Mouse (Mus musculus) heart, embryonic 14.5 days (tissue): ENCODE results near the gene Trim71. TPM values are rescaled to one million over a fixed set of nuclear protein-coding genes. Genes with fewer than 3 reads are reported as not detected.
"Not testable (repeated sequence)": the region's sequence is repeated elsewhere in the genome, so short reads cannot be mapped to it uniquely, and the experiment has no call there.

ENCODE experiments used
- ATAC-seq: fragments of 200-750 bp; cut with Nextera tagmentation; 2 replicates; pipeline ENCODE4 v1.8.0; 2017; ENCODE audit warnings: low read depth, moderate TSS enrichment; ENCODE audit not compliant: insufficient number of reproducible peaks, insufficient read depth, low FRiP score
- H3K27ac ChIP-seq, 2 experiments: fragments of 200-500 bp in 1 of 2; fragments of 300-500 bp in 1 of 2; sonication (generic) in 1 of 2; replicated peaks in 1 of 2; 2 replicates each; pipeline ENCODE4 v1.5.1; 2012 to 2014; ENCODE audit warnings: low read depth in 2 of 2, low read length in 2 of 2, control low read depth in 1 of 2, mild to moderate bottlenecking in 1 of 2, mixed read lengths in 1 of 2; ENCODE audit not compliant: control insufficient read depth in 1 of 2, insufficient read depth in 1 of 2
- H3K27me3 ChIP-seq: fragments of 300-500 bp; sonication (generic); 2 replicates; pipeline ENCODE4 v1.6.1; 2014; ENCODE audit warnings: mild to moderate bottlenecking, low read length, control low read depth; ENCODE audit not compliant: control insufficient read depth, insufficient read depth
- H3K36me3 ChIP-seq: fragments of 300-500 bp; sonication (generic); 2 replicates; pipeline ENCODE4 v1.6.1; 2014; ENCODE audit warnings: mild to moderate bottlenecking, control low read depth, low read length, mixed read lengths; ENCODE audit not compliant: control insufficient read depth, insufficient read depth
- H3K4me1 ChIP-seq, 2 experiments: fragments of 200-500 bp in 1 of 2; fragments of 300-500 bp in 1 of 2; sonication (generic) in 1 of 2; 2 replicates each; pipeline ENCODE4 v1.6.1; 2012 to 2014; ENCODE audit warnings: low read length in 2 of 2, control low read depth in 1 of 2, mixed read lengths in 1 of 2; ENCODE audit not compliant: control insufficient read depth in 2 of 2, insufficient read depth in 2 of 2
- H3K4me2 ChIP-seq: fragments of 300-500 bp; sonication (generic); 2 replicates; pipeline ENCODE4 v1.6.1; 2014; ENCODE audit warnings: mild to moderate bottlenecking, low read length
- H3K4me3 ChIP-seq, 2 experiments: fragments of 200-500 bp in 1 of 2; fragments of 300-500 bp in 1 of 2; sonication (generic) in 1 of 2; 2 replicates each; pipeline ENCODE4 v1.5.1; 2012 to 2014; ENCODE audit warnings: low read length in 2 of 2, mild to moderate bottlenecking in 2 of 2, control low read depth in 1 of 2, low read depth in 1 of 2, moderate library complexity in 1 of 2; ENCODE audit not compliant: control insufficient read depth in 1 of 2, insufficient read depth in 1 of 2
- H3K9ac ChIP-seq: fragments of 300-500 bp; sonication (generic); 2 replicates; pipeline ENCODE4 v1.6.1; 2014; ENCODE audit warnings: mild to moderate bottlenecking, low read length
- H3K9me3 ChIP-seq: fragments of 300-500 bp; sonication (generic); 2 replicates; pipeline ENCODE4 v1.6.1; 2016; ENCODE audit warnings: low read length, control low read depth; ENCODE audit not compliant: control insufficient read depth
- WGBS: fragments of 180-500 bp; shearing (Covaris S2); extraction: QIAGEN DNeasy Blood & Tissue Kit; methylation state at CpG from one replicate; pipeline ENCODE4 v1.1.7; 2014; 5-methylcytosine and 5-hydroxymethylcytosine counted together
- polyA plus RNA-seq: library from polyadenylated mRNA; unstranded; fragments of >200 nt; fragmentation: Nextera tagmentation; extraction: Ambion mirVana; gene quantifications from 2 replicates; pipeline ENCODE4 v1.2.1, GENCODE M21; 2014

The Trim71 gene
- polyA plus RNA-seq, 1 experiment from 2014 or later, result not detected

DNA sequence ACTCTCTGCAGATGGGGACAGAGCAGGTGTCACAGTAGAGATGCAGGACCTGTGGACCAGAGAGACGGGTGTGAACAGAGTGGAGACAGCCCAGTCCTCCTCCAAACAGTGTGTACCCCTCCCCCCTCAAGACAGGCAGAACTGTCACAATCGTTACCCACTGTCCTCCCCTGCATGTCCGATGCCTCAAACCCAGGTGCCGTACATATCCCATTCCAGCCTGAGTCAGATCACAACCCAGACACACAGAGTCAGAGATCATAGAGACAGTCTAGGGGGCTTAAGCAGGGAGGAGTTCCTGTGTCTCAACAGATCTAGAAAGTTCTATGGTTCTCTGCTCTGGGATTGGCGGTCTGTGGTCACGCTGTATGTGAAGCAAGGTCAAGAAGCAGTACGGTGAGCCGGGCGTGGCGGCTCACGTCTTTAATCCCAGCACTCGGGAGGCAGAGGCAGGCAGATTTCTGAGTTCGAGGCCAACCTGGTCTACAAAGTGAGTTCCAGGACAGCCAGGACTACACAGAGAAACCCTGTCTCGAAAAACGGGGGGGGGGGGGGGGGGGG, 39.0 kb downstream of the Trim71 start:
- H3K36me3 ChIP-seq, result no peaks in the 10 kb centered on the region
- 0 out of 2 replicates have a peak, but pooled peaks have one; percentile 32 for ATAC-seq
- H3K4me3 ChIP-seq, result no peak overlapping the region
- H3K9ac ChIP-seq, result no peak overlapping the region
- H3K4me1 ChIP-seq, result peaks cover 25 to 33% of the 10 kb centered on the region in 2 experiments
- 92% methylated on average over 13 of the region's 15 CpGs for WGBS
- no peak overlapping the region for H3K27ac ChIP-seq
- no peaks in the 10 kb centered on the region for H3K27me3 ChIP-seq
- H3K9me3 ChIP-seq, result no peaks in the 10 kb centered on the region
- H3K4me2 ChIP-seq, result no peak overlapping the region

DNA sequence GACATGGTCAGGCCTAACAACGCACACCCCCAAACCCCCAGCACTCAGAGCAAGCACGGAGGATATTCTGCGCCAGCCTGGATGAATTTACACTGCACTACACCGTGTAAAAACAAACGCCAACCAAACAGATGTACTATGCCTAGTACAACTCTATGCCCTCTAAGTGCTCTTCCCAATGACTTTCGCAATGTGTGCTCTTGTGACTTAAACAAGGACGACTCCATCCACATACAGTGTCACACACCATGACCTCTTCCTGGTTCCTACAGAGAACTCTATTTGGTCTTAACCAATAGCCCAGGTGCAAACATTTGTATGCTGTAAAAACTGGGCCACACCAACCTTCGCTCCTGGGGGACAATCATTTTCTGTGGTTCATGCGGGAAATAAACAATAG, 41.7 kb downstream of the Trim71 start:
- no peak for ATAC-seq
- Histone ChIP-seq H3K9me3 (no peaks in the 10 kb centered on the region), H3K36me3 (no peaks in the 10 kb centered on the region), H3K9ac (no peak overlapping the region), H3K27me3 (no peaks in the 10 kb centered on the region), H3K4me2 (no peak overlapping the region), H3K4me3 (no peak overlapping the region), H3K4me1 (peaks cover 14 to 19% of the 10 kb centered on the region in 2 experiments), H3K27ac (no peak overlapping the region)
- 89% methylated on average over 9 of the region's 9 CpGs for WGBS

GRCm38 (mm10) chr9:114522041-114522440, 42.1 kb downstream of the Trim71 start:
- no peak overlapping the region for H3K4me2 ChIP-seq
- no peak overlapping the region for H3K9ac ChIP-seq
- H3K4me1 ChIP-seq, result peaks cover 11 to 15% of the 10 kb centered on the region in 2 experiments
- H3K4me3 ChIP-seq, result no peak overlapping the region
- no peaks in the 10 kb centered on the region for H3K36me3 ChIP-seq
- 46% methylated on average over 5 of the region's 5 CpGs for WGBS
- ATAC-seq, result no peak
- H3K27ac ChIP-seq, result no peak overlapping the region
- no peaks in the 10 kb centered on the region for H3K9me3 ChIP-seq
- H3K27me3 ChIP-seq, result no peaks in the 10 kb centered on the region

GRCm38 (mm10) chr9:114520529-114520928, 43.6 kb downstream of the Trim71 start:
- H3K36me3 ChIP-seq, ATAC-seq: not testable (repeated sequence)
- 55% methylated on average over 4 of the region's 4 CpGs for WGBS

GRCm38 (mm10) chr9:114518812-114519477, 45.2 kb downstream of the Trim71 start:
- no peaks in the 10 kb centered on the region; the same call in 1 of the 2 replicates for H3K9me3 ChIP-seq
- no peak overlapping the region for H3K4me3 ChIP-seq
- H3K4me2 ChIP-seq, result no peak overlapping the region
- ATAC-seq, result no peak
- H3K36me3 ChIP-seq, result no peaks in the 10 kb centered on the region
- H3K27me3 ChIP-seq, result no peaks in the 10 kb centered on the region
- 64% methylated on average over 9 of the region's 9 CpGs for WGBS
- peaks cover 11 to 12% of the 10 kb centered on the region in 2 experiments for H3K4me1 ChIP-seq
- no peak overlapping the region for H3K9ac ChIP-seq
- no peak overlapping the region for H3K27ac ChIP-seq

More at GRCm38 (mm10) chr9:114520529-114520928, 43.6 kb downstream of the Trim71 start:
- H3K27ac ChIP-seq, H3K4me3 ChIP-seq, H3K4me2 ChIP-seq, H3K9ac ChIP-seq, H3K9me3 ChIP-seq, H3K4me1 ChIP-seq, H3K27me3 ChIP-seq: not testable (repeated sequence)

GRCm38 (mm10) chr9:114517924-114518497, 46.2 kb downstream of the Trim71 start:
- Histone ChIP-seq H3K27me3 (no peaks in the 10 kb centered on the region), H3K9me3 (peaks cover 8% of the 10 kb centered on the region), H3K27ac (no peak overlapping the region), H3K9ac (no peak overlapping the region), H3K4me3 (no peak overlapping the region), H3K4me2 (no peak overlapping the region), H3K36me3 (no peaks in the 10 kb centered on the region), H3K4me1 (peaks cover 11 to 12% of the 10 kb centered on the region in 2 experiments)
- WGBS, result 79% methylated on average over 13 of the region's 13 CpGs
- no peak for ATAC-seq

DNA sequence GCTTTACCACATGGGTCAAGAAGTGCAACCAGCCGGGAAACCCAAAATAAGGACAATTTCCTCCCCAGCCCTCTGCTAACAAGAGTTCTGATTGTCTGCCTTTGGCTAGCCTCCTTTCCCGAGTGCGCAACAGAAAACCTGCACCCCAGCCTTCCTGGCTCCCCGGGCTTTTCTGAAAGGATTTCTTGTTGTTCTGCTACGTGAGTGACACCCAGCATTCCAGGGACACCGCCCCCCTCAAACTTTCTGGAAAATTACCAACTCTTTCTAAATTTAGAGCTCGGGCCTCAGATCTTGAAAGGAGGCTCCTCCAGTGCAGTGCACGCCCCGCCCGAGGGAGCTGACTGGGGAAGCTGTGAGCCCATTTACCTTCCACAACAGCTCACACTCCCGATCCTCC, 48.8 kb downstream of the Trim71 start, which contains the start of gene C130032M10Rik:
Gene C130032M10Rik (plus strand): TSS at position 334 of the 400 bp plus-strand sequence.
- H3K4me2 ChIP-seq, result peak within 1 kb of the TSS; percentile 58
- no peaks in the 10 kb centered on the region for H3K36me3 ChIP-seq
- H3K4me1 ChIP-seq, result peaks cover 11 to 12% of the 10 kb centered on the region in 2 experiments
- peak within 1 kb of the TSS; percentile 14; a peak in 2 of 4 replicates for H3K4me3 ChIP-seq
- H3K9ac ChIP-seq, result peak within 1 kb of the TSS; percentile 53
- peaks cover 14% of the 10 kb centered on the region for H3K9me3 ChIP-seq
- ATAC-seq, result no peak
- H3K27ac ChIP-seq, result peak within 1 kb of the TSS; percentile 33 to 52; a peak in 1 of 4 replicates
- no peaks in the 10 kb centered on the region for H3K27me3 ChIP-seq
- 30% methylated on average over 11 of the region's 11 CpGs for WGBS
